Mouse (Mus musculus) heart, postnatal 0 days (tissue): ENCODE results near the gene Scel. TPM values are rescaled to one million over a fixed set of nuclear protein-coding genes. Genes with fewer than 3 reads are reported as not detected.

ENCODE experiments used
- ATAC-seq: fragments of 200-750 bp; cut with Nextera tagmentation; 2 replicates; pipeline ENCODE4 v1.8.0; 2017; ENCODE audit warnings: low read depth, moderate number of reproducible peaks, moderate library complexity; ENCODE audit not compliant: insufficient read depth
- DNase-seq: peaks from one replicate; pipeline ENCODE4 v3.0.0-alpha.2; 2016; ENCODE audit warnings: low spot score
- H3K27ac ChIP-seq: fragments of 300-500 bp; sonication (generic); 2 replicates; pipeline ENCODE4 v1.5.1; 2014; ENCODE audit warnings: low read depth, mild to moderate bottlenecking
- H3K27me3 ChIP-seq: fragments of 300-500 bp; sonication (generic); 2 replicates; pipeline ENCODE4 v1.6.1; 2014; ENCODE audit warnings: low read length, mixed read lengths; ENCODE audit not compliant: control insufficient read depth, insufficient read depth
- H3K36me3 ChIP-seq: fragments of 300-500 bp; sonication (generic); replicated peaks from 2 replicates; pipeline ENCODE4 v1.6.1; 2014; ENCODE audit warnings: low read length, mixed read lengths; ENCODE audit not compliant: control insufficient read depth, insufficient read depth
- H3K4me1 ChIP-seq: fragments of 300-500 bp; sonication (generic); 2 replicates; pipeline ENCODE4 v1.6.1; 2014; ENCODE audit warnings: antibody characterized with exemption; ENCODE audit not compliant: control insufficient read depth, insufficient read depth
- H3K4me2 ChIP-seq: fragments of 300-500 bp; sonication (generic); 2 replicates; pipeline ENCODE4 v1.6.1; 2014; ENCODE audit warnings: low read depth, mild to moderate bottlenecking, low read length, moderate library complexity
- H3K4me3 ChIP-seq: fragments of 300-500 bp; sonication (generic); 2 replicates; pipeline ENCODE4 v1.5.1; 2014; ENCODE audit warnings: low read depth, low read length
- H3K9ac ChIP-seq: fragments of 300-500 bp; sonication (generic); replicated peaks from 2 replicates; pipeline ENCODE4 v1.6.1; 2014; ENCODE audit warnings: low read depth, low read length, mixed read lengths
- H3K9me3 ChIP-seq: fragments of 300-500 bp; sonication (generic); replicated peaks from 2 replicates; pipeline ENCODE4 v1.6.1; 2016; ENCODE audit warnings: low read length; ENCODE audit not compliant: control insufficient read depth
- CTCF ChIP-seq: IDR thresholded peaks from 2 replicates; pipeline ENCODE4 v1.5.1; 2016; ENCODE audit warnings: antibody characterized with exemption, control low read depth, low read depth
- EP300 ChIP-seq: IDR thresholded peaks from 2 replicates; pipeline ENCODE4 v1.6.1; 2016; ENCODE audit warnings: antibody characterized with exemption, low read depth
- WGBS: fragments of 180-500 bp; shearing (Covaris S2); extraction: QIAGEN DNeasy Blood & Tissue Kit; methylation state at CpG from one replicate; pipeline ENCODE4 v1.1.7; 2014; 5-methylcytosine and 5-hydroxymethylcytosine counted together
- polyA plus RNA-seq: library from polyadenylated mRNA; unstranded; fragments of >200 nt; fragmentation: Nextera tagmentation; extraction: Ambion mirVana; gene quantifications from 2 replicates; pipeline ENCODE4 v1.2.1, GENCODE M21; 2015
- total RNA-seq: library from RNA; depleted of rRNA; stranded (reverse); fragments of >200 nt; gene quantifications from 2 replicates; pipeline ENCODE4 v1.2.3, GENCODE M21; 2014; ENCODE audit warnings: low replicate concordance

Scel gene
- total and polyA plus RNA-seq, 2 experiments from 2014 or later = 0.14 to 2.7 TPM

DNA sequence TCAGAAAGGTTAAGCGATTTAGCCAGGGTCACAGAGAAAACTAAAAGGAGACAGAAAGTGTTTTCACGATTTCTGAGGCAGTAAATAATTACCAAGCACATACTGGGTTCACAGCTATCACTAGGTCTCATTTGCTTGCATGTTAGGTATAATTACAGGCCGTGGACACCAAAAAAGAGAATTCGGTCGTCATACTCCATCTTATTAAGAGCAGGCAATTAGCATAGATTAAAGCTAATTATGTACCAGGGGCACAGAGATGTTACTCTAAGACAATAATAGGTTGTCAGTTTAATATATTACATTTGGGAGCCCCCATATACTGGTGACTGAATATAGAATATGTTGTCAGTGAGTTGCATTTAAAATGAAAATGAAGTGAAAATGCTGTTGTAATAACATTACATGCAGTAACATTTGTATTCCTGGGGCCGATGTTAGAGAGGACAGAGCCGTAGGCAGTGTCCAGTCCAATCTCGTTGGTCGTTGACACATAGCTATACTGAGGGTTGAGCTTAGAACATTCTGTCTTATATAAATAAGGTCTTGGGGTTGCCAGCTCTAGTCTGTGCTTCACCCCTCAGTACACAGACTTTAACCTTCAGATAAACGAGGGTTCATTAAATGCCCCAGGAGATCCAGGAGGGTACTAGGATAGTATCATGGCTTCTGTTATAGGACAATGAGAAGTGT is 74.2 kb downstream of the Scel start:
- TF ChIP-seq CTCF = no peak
- no peak for TF ChIP-seq EP300
- H3K36me3 ChIP-seq = no peaks in the 10 kb centered on the region
- no peaks in the 10 kb centered on the region for H3K27me3 ChIP-seq
- H3K9me3 ChIP-seq = no peaks in the 10 kb centered on the region
- DNase-seq = no peak
- no peak overlapping the region for H3K4me2 ChIP-seq
- H3K4me3 ChIP-seq = no peak overlapping the region
- no peak overlapping the region for H3K27ac ChIP-seq
- no peak for ATAC-seq
- H3K9ac ChIP-seq = no peak overlapping the region
- no peaks in the 10 kb centered on the region for H3K4me1 ChIP-seq
- 78% methylated on average over 10 of the region's 10 CpGs for WGBS

DNA sequence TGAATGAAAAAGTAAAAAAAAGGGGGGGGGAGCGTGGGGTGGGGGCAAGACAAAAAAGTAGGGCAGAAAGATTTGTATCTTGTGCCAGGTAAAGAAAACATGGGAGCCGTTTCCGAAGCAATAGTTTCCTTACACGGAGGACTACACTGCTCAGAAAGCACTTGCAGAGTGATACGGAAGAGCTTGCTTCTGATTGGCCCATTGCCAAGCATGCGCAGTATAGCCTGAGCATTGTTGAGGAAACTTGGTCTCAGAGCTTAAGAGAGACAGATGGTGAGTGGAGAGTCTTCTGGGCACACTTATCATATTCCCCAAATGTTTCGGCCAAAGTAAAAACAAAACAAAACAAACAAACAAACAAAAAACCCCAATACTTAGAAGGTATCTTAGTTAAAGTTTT is 76.7 kb downstream of the Scel start:
- Histone ChIP-seq H3K4me3 (no peak overlapping the region), H3K27me3 (no peaks in the 10 kb centered on the region), H3K4me2 (peak overlapping the region; percentile 31; the same call in 1 of the 2 replicates), H3K4me1 (no peaks in the 10 kb centered on the region), H3K9ac (no peak overlapping the region), H3K36me3 (no peaks in the 10 kb centered on the region), H3K27ac (no peak overlapping the region), H3K9me3 (no peaks in the 10 kb centered on the region)
- DNase-seq = peak; percentile 24
- TF ChIP-seq CTCF = no peak
- TF ChIP-seq EP300 = no peak
- WGBS = 45% methylated on average over 7 of the region's 7 CpGs
- ATAC-seq = no peak

DNA sequence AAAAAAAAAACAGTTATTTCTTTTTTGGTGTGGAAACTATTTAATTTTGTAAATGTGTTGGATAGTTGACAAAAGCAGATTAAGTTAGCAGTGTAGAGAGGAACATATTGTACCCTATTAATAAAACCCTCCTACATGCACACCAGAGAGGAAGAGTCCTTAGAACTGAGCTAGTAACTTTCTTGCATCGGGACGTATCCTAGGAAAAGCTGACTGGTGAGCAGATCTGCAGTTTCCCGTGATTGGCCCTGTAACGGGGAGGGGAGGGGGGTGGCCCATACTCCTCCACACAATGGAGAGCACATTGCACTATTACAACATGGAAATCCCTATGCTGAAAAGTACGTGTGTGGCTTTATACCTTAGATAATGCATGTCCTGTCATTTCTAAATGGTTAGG is 82.7 kb downstream of the Scel start:
- Histone ChIP-seq H3K27me3 (no peaks in the 10 kb centered on the region), H3K4me2 (no peak overlapping the region), H3K36me3 (no peaks in the 10 kb centered on the region), H3K4me3 (no peak overlapping the region), H3K4me1 (no peaks in the 10 kb centered on the region), H3K27ac (no peak overlapping the region), H3K9ac (no peak overlapping the region), H3K9me3 (no peaks in the 10 kb centered on the region)
- whole genome bisulfite sequencing = 56% methylated on average over 5 of the region's 5 CpGs
- DNase-seq (no peak), ATAC-seq (no peak)
- no peak for TF ChIP-seq CTCF
- no peak for TF ChIP-seq EP300

DNA sequence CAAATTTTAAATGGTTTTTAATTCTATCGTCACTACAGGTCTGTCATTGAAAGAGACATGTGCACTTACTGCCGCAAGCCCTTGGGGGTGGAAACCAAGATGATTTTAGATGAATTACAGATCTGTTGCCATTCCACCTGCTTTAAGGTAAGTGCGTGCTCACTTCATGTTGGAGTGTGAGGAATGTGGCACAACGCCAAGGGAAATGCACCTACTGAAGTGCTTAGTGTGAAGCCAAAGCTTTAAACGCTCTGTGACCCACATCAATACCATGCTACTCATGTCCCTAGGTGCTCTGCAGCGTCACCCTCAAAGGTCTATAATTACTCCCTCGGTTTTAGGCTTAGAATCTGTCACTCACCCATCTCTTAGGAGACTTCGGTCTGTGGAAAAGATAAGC is 94.9 kb downstream of the Scel start:
- no peak overlapping the region for H3K27ac ChIP-seq
- no peak for TF ChIP-seq CTCF
- no peak for TF ChIP-seq EP300
- no peak for DNase-seq
- H3K9ac ChIP-seq = no peak overlapping the region
- ATAC-seq = no peak
- H3K4me2 ChIP-seq = no peak overlapping the region
- H3K27me3 ChIP-seq = no peaks in the 10 kb centered on the region
- H3K4me3 ChIP-seq = no peak overlapping the region
- 81% methylated on average over 8 of the region's 8 CpGs for WGBS
- H3K9me3 ChIP-seq = no peaks in the 10 kb centered on the region
- no peaks in the 10 kb centered on the region for H3K4me1 ChIP-seq
- H3K36me3 ChIP-seq = no peaks in the 10 kb centered on the region

DNA sequence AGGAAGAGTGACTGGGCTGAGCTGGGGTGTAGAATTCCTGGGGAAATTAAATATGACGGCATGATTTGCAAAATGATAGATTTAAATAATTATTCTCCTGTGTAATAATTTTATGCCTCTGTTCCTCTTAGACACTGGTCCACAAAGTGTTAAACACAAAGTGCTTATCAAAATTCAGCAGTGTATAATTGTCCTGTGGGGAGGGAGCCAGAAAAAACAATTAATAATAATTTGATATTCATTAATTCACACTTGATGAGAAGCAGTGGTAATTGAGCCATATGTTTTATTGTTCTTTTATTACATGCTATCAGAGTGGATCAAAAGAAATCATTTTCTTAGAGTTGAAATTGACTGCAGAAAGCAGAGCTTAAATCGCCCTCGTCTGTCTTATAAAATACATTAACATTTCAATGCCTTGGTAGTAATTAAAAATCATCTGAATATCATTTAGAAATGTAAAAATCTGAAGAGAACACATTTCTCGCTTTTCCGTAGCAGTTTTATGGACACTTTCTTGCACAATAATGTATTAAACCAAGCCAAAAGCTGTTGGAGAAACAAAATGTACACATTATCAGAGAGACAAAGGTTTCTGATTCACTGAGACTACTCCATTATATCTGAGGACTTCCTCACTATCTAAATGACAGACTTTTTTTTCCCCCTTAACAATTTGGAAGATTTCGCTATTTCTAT is 100.6 kb downstream of the Scel start:
- DNase-seq (no peak), ATAC-seq (no peak)
- WGBS = 84% methylated on average over 6 of the region's 6 CpGs
- H3K4me3 ChIP-seq = no peak overlapping the region
- H3K9me3 ChIP-seq = no peaks in the 10 kb centered on the region
- no peaks in the 10 kb centered on the region for H3K4me1 ChIP-seq
- no peak overlapping the region for H3K4me2 ChIP-seq
- TF ChIP-seq EP300 (no peak), CTCF (no peak)
- no peaks in the 10 kb centered on the region for H3K36me3 ChIP-seq
- H3K27me3 ChIP-seq = no peaks in the 10 kb centered on the region
- no peak overlapping the region for H3K27ac ChIP-seq
- no peak overlapping the region for H3K9ac ChIP-seq
